Mouse (Mus musculus) limb, embryonic 13.5 days (tissue): ENCODE results near the gene Jun. TPM values are rescaled to one million over a fixed set of nuclear protein-coding genes. Genes with fewer than 3 reads are reported as not detected.

ENCODE experiments used
- ATAC-seq: fragments of 200-750 bp; cut with Nextera tagmentation; 2 replicates; pipeline ENCODE4 v1.8.0; 2017; ENCODE audit warnings: low read depth, moderate number of reproducible peaks, moderate TSS enrichment; ENCODE audit not compliant: low FRiP score
- H3K27ac ChIP-seq: fragments of 300-500 bp; sonication (generic); 2 replicates; pipeline ENCODE4 v1.5.1; 2015; ENCODE audit warnings: inconsistent platforms, mild to moderate bottlenecking, moderate library complexity
- H3K27me3 ChIP-seq: fragments of 300-500 bp; sonication (generic); 2 replicates; pipeline ENCODE4 v1.6.1; 2015; ENCODE audit warnings: mild to moderate bottlenecking, inconsistent platforms
- H3K36me3 ChIP-seq: fragments of 300-500 bp; sonication (generic); 2 replicates; pipeline ENCODE4 v1.6.1; 2015; ENCODE audit warnings: inconsistent platforms, mild to moderate bottlenecking, moderate library complexity
- H3K4me1 ChIP-seq: fragments of 300-500 bp; sonication (generic); 2 replicates; pipeline ENCODE4 v1.6.1; 2015; ENCODE audit warnings: inconsistent platforms
- H3K4me2 ChIP-seq: fragments of 300-500 bp; sonication (generic); replicated peaks from 2 replicates; pipeline ENCODE4 v1.6.1; 2015; ENCODE audit warnings: inconsistent platforms, mild to moderate bottlenecking, moderate library complexity
- H3K4me3 ChIP-seq: fragments of 300-500 bp; sonication (generic); 2 replicates; pipeline ENCODE4 v1.5.1; 2015; ENCODE audit warnings: moderate library complexity, mild to moderate bottlenecking, inconsistent platforms
- H3K9ac ChIP-seq: fragments of 300-500 bp; sonication (generic); 2 replicates; pipeline ENCODE4 v1.6.1; 2015; ENCODE audit warnings: mild to moderate bottlenecking, inconsistent platforms
- H3K9me3 ChIP-seq: fragments of 300-500 bp; sonication (generic); 2 replicates; pipeline ENCODE4 v1.6.1; 2016; ENCODE audit warnings: inconsistent platforms
- WGBS: fragments of 180-500 bp; shearing (Covaris S2); methylation state at CpG from one replicate; pipeline ENCODE4 v1.1.7; 2015; 5-methylcytosine and 5-hydroxymethylcytosine counted together
- polyA plus RNA-seq: library from polyadenylated mRNA; unstranded; fragments of >200 nt; fragmentation: Nextera tagmentation; extraction: Ambion mirVana; gene quantifications from 2 replicates; pipeline ENCODE4 v1.2.1, GENCODE M21; 2015

Jun gene
- polyA plus RNA-seq, 1 experiment from 2014 or later = 101 TPM

DNA sequence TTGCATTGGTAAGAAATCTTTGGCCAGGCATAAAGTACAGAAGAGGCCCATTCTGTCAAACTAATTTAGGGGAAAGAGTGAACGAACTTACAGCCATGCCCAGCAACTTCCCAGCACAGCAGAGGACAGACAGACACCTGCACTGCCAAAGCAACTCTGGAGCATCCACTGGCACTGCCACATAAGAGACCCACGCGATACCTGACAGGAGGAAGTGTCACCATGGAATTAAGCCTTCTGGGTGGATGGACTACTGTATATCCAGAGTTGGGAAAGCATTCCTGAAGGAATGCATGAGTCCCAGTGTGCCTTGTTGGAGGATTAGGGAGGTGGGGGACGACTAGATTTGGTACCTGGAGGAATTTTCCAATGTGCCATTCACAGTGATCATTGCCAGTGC, 39.5 kb upstream of the Jun start:
- 81% methylated on average over 4 of the region's 4 CpGs for WGBS
- no peak overlapping the region for H3K4me2 ChIP-seq
- H3K4me1 ChIP-seq = peaks cover 27% of the 10 kb centered on the region
- no peak overlapping the region for H3K4me3 ChIP-seq
- ATAC-seq = no peak
- no peak overlapping the region for H3K27ac ChIP-seq
- H3K36me3 ChIP-seq = no peaks in the 10 kb centered on the region
- H3K9ac ChIP-seq = no peak overlapping the region
- H3K27me3 ChIP-seq = no peaks in the 10 kb centered on the region
- H3K9me3 ChIP-seq = 0 out of 2 replicates have a peak, but pooled peaks cover 3% of the 10 kb centered on the region

DNA sequence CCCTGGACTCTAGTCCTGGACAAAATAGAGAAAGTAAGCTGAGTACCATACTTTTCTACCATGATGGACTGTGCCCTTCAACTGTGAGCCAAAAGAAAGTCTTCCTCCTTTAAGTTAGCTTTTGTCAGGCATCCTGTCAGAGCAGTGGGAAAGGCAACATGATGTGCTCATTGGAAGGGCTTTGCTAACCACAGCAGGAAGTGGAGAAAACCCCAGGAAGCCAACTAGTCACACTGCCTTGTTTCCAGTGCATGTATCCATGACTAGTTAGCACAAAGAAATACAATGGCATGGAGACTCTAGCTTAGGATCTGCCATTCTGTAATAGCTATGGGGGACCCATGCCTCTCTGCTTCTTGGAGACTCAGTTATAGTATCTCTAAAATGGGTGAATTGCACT, 37.9 kb upstream of the Jun start:
- no peaks in the 10 kb centered on the region for H3K36me3 ChIP-seq
- H3K4me3 ChIP-seq = no peak overlapping the region

DNA sequence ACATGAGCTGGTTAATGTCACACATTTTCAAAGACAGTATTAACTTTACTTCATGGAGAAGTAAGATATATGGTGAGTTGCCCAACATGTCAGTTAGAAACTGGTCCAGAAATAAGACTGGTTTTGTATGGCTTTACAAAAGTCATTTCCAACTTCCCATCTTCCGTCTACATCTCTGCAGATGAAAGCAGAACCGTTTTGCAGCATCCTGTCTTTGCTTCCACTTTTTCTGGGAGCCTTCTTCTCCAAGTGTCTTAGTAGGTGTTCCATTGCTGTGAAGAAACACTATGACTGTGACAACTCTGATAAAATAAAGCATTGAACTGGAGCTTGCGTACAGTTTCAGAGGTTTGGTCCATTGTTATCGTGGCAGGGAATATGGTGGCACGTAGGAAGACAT, 37.0 kb upstream of the Jun start:
- Histone ChIP-seq H3K36me3 (no peaks in the 10 kb centered on the region), H3K27me3 (no peaks in the 10 kb centered on the region), H3K9me3 (0 out of 2 replicates have a peak, but pooled peaks cover 3% of the 10 kb centered on the region), H3K4me3 (no peak overlapping the region), H3K27ac (no peak overlapping the region), H3K4me2 (no peak overlapping the region), H3K4me1 (peaks cover 22% of the 10 kb centered on the region), H3K9ac (no peak overlapping the region)
- ATAC-seq = no peak
- WGBS = 94% methylated on average over 5 of the region's 5 CpGs

More for the DNA sequence above, 37.9 kb upstream of the Jun start:
- H3K4me1 ChIP-seq = peaks cover 27% of the 10 kb centered on the region
- H3K9me3 ChIP-seq = 0 out of 2 replicates have a peak, but pooled peaks cover 3% of the 10 kb centered on the region
- ATAC-seq = no peak
- no peaks in the 10 kb centered on the region for H3K27me3 ChIP-seq
- no peak overlapping the region for H3K4me2 ChIP-seq
- no peak overlapping the region for H3K9ac ChIP-seq
- H3K27ac ChIP-seq = no peak overlapping the region

GRCm38 (mm10) chr4:95083957-95084356, 31.9 kb upstream of the Jun start:
- H3K9me3 ChIP-seq = no peaks in the 10 kb centered on the region; the same call in 1 of the 2 replicates
- no peak overlapping the region for H3K9ac ChIP-seq
- WGBS = 79% methylated on average over 8 of the region's 8 CpGs
- H3K27me3 ChIP-seq = no peaks in the 10 kb centered on the region
- H3K27ac ChIP-seq = no peak overlapping the region
- no peak overlapping the region for H3K4me3 ChIP-seq
- H3K36me3 ChIP-seq = no peaks in the 10 kb centered on the region
- peaks cover 21% of the 10 kb centered on the region for H3K4me1 ChIP-seq
- H3K4me2 ChIP-seq = no peak overlapping the region
- no peak for ATAC-seq

- no peak overlapping the region for H3K9ac ChIP-seq
- no peak overlapping the region for H3K4me3 ChIP-seq
- no peak overlapping the region; the same call in 1 of the 2 replicates for H3K27ac ChIP-seq
- 82% methylated on average over 5 of the region's 5 CpGs for WGBS
- peaks cover 21% of the 10 kb centered on the region for H3K4me1 ChIP-seq
- no peak for ATAC-seq
- H3K27me3 ChIP-seq = no peaks in the 10 kb centered on the region
- no peak overlapping the region for H3K4me2 ChIP-seq
- no peaks in the 10 kb centered on the region; the same call in 1 of the 2 replicates for H3K9me3 ChIP-seq
- no peaks in the 10 kb centered on the region for H3K36me3 ChIP-seq
Observed at GRCm38 (mm10) chr4:95083191-95083729, 31.2 kb upstream of the Jun start.

GRCm38 (mm10) chr4:95082481-95083088, 30.6 kb upstream of the Jun start:
- Histone ChIP-seq H3K9me3 (no peaks in the 10 kb centered on the region; the same call in 1 of the 2 replicates), H3K4me3 (no peak overlapping the region), H3K9ac (no peak overlapping the region), H3K27me3 (no peaks in the 10 kb centered on the region), H3K36me3 (no peaks in the 10 kb centered on the region), H3K27ac (peak overlapping the region; percentile 10; the same call in 1 of the 2 replicates), H3K4me1 (peaks cover 21% of the 10 kb centered on the region), H3K4me2 (no peak overlapping the region)
- peak; percentile 34; the same call in 1 of the 2 replicates for ATAC-seq
- 53% methylated on average over 4 of the region's 4 CpGs for WGBS

DNA sequence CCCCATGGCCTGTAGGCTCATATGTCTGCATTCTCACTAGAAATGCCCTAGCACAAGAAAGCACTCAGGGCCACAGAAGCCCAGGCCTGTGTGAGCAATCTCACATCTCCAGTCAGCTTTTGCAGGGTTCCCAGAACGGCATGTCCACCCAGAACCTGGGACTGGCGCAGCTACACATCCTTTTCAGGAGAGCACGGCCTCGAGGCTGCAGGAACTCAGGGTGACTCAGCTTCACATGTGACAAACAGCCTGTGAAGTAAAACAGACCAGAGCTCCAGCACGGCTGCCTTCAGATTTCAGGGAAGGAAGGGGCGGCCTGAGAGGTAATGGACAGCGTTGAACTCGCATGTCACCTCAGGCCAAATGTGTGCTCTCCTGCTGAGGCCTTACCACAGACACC, 29.6 kb upstream of the Jun start:
- 25% methylated on average over 8 of the region's 8 CpGs for WGBS
- ATAC-seq = no peak

DNA sequence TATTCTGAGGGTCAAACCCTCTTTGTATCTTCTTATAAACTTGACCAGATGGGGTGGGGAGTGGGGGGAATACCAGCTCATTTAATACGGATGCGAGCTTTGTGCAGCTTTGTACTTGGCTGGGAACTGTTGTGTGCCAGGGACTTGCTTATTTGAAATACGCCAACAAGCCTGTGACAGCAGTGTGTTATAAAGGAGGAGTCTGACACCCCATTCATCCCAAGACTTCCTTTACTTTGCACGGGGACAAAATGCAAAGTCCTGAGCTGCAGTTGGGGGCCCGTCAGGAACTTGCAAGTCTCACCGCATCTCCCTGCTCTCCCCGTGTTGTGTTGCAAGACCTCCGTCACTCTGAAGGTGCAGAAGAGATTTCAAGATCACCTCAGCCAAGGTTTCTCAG, 26.6 kb upstream of the Jun start:
- Histone ChIP-seq H3K36me3 (no peaks in the 10 kb centered on the region), H3K9ac (no peak overlapping the region), H3K27ac (no peak overlapping the region), H3K4me2 (no peak overlapping the region), H3K9me3 (no peaks in the 10 kb centered on the region; the same call in 1 of the 2 replicates), H3K4me1 (peaks cover 24% of the 10 kb centered on the region), H3K27me3 (no peaks in the 10 kb centered on the region), H3K4me3 (no peak overlapping the region)
- 61% methylated on average over 8 of the region's 8 CpGs for WGBS
- no peak for ATAC-seq

More for the DNA sequence above, 29.6 kb upstream of the Jun start:
- no peak overlapping the region for H3K9ac ChIP-seq
- H3K27me3 ChIP-seq = no peaks in the 10 kb centered on the region
- no peak overlapping the region for H3K4me3 ChIP-seq
- H3K9me3 ChIP-seq = no peaks in the 10 kb centered on the region; the same call in 1 of the 2 replicates
- no peaks in the 10 kb centered on the region for H3K36me3 ChIP-seq
- no peak overlapping the region for H3K27ac ChIP-seq
- H3K4me2 ChIP-seq = no peak overlapping the region
- H3K4me1 ChIP-seq = peaks cover 21% of the 10 kb centered on the region

DNA sequence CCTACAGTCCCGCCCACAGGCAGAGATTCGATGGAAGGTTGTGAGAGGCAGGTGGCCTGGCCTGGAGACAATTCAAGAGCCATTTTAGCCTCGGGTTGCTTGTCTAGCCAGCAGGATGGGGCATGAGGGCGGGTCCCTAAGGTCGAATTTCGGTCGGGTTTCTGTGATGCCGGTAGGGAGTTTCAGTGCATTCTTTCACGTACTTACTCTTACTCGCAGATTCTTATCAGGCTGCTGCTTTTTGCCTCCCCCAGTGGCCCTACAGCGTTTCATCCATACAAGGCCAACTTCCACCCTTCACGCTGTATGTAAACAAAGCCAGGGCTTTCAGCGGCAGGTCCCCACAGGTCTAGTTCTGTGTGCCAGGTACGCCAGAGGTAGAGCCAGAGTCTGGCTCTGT, 24.3 kb upstream of the Jun start:
- Histone ChIP-seq H3K4me2 (no peak overlapping the region), H3K4me1 (peaks cover 13% of the 10 kb centered on the region), H3K4me3 (no peak overlapping the region), H3K36me3 (no peaks in the 10 kb centered on the region), H3K9ac (no peak overlapping the region), H3K9me3 (no peaks in the 10 kb centered on the region), H3K27me3 (0 out of 2 replicates have a peak, but pooled peaks cover 3% of the 10 kb centered on the region), H3K27ac (no peak overlapping the region)
- whole genome bisulfite sequencing = 52% methylated on average over 14 of the region's 14 CpGs
- no peak for ATAC-seq

DNA sequence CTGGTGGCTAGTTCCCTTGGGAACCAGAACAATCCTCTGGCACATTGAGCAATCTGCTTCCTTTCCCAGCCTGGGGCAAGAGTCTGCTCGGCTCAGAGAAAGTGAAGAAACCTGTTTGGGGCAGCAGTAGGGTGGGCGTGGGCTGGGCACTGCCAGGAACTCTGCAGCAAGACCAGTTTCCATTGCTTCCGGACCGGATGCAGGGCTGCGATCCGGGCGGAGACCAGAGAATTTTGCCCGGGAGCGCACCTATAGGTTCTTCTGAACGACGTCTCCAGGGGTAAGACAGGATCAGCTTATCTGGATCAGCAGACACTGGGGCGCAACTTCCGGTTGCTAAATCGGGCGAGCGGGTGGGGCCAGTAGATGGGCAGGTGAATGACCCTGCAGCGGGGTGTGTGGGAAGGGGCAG, 23.6 kb upstream of the Jun start:
- Histone ChIP-seq H3K4me1 (peaks cover 13% of the 10 kb centered on the region), H3K4me2 (no peak overlapping the region), H3K4me3 (no peak overlapping the region), H3K27me3 (0 out of 2 replicates have a peak, but pooled peaks cover 3% of the 10 kb centered on the region), H3K36me3 (no peaks in the 10 kb centered on the region), H3K27ac (no peak overlapping the region), H3K9me3 (no peaks in the 10 kb centered on the region), H3K9ac (no peak overlapping the region)
- ATAC-seq = no peak
- 82% methylated on average over 17 of the region's 17 CpGs for WGBS

GRCm38 (mm10) chr4:95074319-95074718, 22.3 kb upstream of the Jun start:
- H3K4me2 ChIP-seq = no peak overlapping the region
- H3K4me1 ChIP-seq = peaks cover 16% of the 10 kb centered on the region
- 0 out of 2 replicates have a peak, but pooled peaks cover 3% of the 10 kb centered on the region for H3K27me3 ChIP-seq
- H3K4me3 ChIP-seq = no peak overlapping the region
- no peak overlapping the region for H3K9ac ChIP-seq
- H3K9me3 ChIP-seq = no peaks in the 10 kb centered on the region
- H3K27ac ChIP-seq = no peak overlapping the region
- no peak for ATAC-seq
- WGBS = 88% methylated on average over 6 of the region's 6 CpGs
- H3K36me3 ChIP-seq = no peaks in the 10 kb centered on the region

- H3K9ac ChIP-seq = no peak overlapping the region
- 19% methylated on average over 10 of the region's 10 CpGs for WGBS
- ATAC-seq = 0 out of 2 replicates have a peak, but pooled peaks have one; percentile 51
- H3K4me2 ChIP-seq = peak overlapping the region; percentile 27
- no peaks in the 10 kb centered on the region for H3K9me3 ChIP-seq
- H3K36me3 ChIP-seq = no peaks in the 10 kb centered on the region
- 0 out of 2 replicates have a peak, but pooled peaks cover 3% of the 10 kb centered on the region for H3K27me3 ChIP-seq
- peaks cover 16% of the 10 kb centered on the region for H3K4me1 ChIP-seq
- no peak overlapping the region for H3K4me3 ChIP-seq
- peak overlapping the region; percentile 61 for H3K27ac ChIP-seq
Observed at GRCm38 (mm10) chr4:95073214-95073750, 21.3 kb upstream of the Jun start.
